Mouse (Mus musculus) small intestine, adult 2 months (tissue): ENCODE data around the gene Mrrf.

Source experiments
- CTCF ChIP-seq: fragments of 200-500 bp; IDR thresholded peaks from 2 replicates; pipeline ENCODE4 v1.5.1; 2012; ENCODE audit warnings: low read depth, mild to moderate bottlenecking, control low read depth, inconsistent platforms, low read length, moderate library complexity, mixed read lengths; ENCODE audit not compliant: insufficient replicate concordance, insufficient read length; ENCODE audit errors: extremely low read depth
- POLR2A ChIP-seq: fragments of 200-500 bp; IDR thresholded peaks from 2 replicates; pipeline ENCODE4 v1.6.1; 2012; ENCODE audit warnings: low read depth, mild to moderate bottlenecking, control low read depth, inconsistent platforms, low read length, moderate library complexity

DNA sequence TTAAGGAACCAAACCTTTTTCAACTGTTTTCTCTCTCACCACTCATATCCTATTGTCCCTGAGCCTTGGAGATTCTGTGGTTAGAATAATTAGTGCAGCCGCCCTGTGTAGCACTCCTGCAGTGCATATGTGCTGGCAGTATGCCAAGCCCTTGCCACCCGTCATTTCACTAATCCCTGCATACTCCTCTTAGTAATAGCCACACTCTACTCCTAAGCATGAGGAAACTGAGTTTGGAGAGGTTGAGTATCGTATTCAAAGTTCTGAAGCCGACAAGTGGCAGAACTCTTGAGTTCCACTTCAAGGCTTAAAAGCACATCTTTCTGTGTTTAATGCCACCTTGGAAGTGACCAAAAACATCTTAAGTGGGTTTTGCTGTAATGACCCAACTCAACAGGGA, 35.9 kb downstream of the Mrrf start:
- TF ChIP-seq CTCF (no peak), POLR2A (no peak)
